Mouse (Mus musculus): ENCODE measurements around the gene Shld2. TPM values are rescaled to one million over a fixed set of nuclear protein-coding genes. Genes with fewer than 3 reads are reported as not detected.

The Shld2 gene
- polyA plus RNA-seq, 1 experiment from 2014 or later = 9.7 TPM

- H3K27me3 ChIP-seq (replicated peaks) = no peaks in the 10 kb centered on the region
- 0 out of 2 replicates have a peak, but pooled peaks cover 5% of the 10 kb centered on the region for H3K4me1 ChIP-seq
- peaks cover 10% of the 10 kb centered on the region; the same call in 1 of the 2 replicates for H3K36me3 ChIP-seq
- H3K9me3 ChIP-seq (replicated peaks) = no peaks in the 10 kb centered on the region
- no peak for ATAC-seq
- no peak overlapping the region for H3K27ac ChIP-seq
- WGBS (ENCODE audit: insufficient replicate concordance) = 73% methylated on average over 7 of the region's 7 CpGs
- H3K4me2 ChIP-seq = no peak overlapping the region
- no peak overlapping the region for H3K4me3 ChIP-seq
- no peak overlapping the region for H3K9ac ChIP-seq
Observed at GRCm38 (mm10) chr14:34232340-34232739, 78.0 kb downstream of the Shld2 start.

GRCm38 (mm10) chr14:34228830-34229506 lies 81.3 kb downstream of the Shld2 start:
- Histone ChIP-seq H3K4me3 (no peak overlapping the region), H3K36me3 (0 out of 2 replicates have a peak, but pooled peaks cover 3% of the 10 kb centered on the region), H3K27me3 (replicated peaks) (no peaks in the 10 kb centered on the region), H3K9me3 (replicated peaks) (no peaks in the 10 kb centered on the region), H3K9ac (no peak overlapping the region), H3K4me1 (no peaks in the 10 kb centered on the region), H3K27ac (no peak overlapping the region), H3K4me2 (no peak overlapping the region)
- no peak for ATAC-seq
- 73% methylated on average over 10 of the region's 10 CpGs for WGBS (ENCODE audit: insufficient replicate concordance)

DNA sequence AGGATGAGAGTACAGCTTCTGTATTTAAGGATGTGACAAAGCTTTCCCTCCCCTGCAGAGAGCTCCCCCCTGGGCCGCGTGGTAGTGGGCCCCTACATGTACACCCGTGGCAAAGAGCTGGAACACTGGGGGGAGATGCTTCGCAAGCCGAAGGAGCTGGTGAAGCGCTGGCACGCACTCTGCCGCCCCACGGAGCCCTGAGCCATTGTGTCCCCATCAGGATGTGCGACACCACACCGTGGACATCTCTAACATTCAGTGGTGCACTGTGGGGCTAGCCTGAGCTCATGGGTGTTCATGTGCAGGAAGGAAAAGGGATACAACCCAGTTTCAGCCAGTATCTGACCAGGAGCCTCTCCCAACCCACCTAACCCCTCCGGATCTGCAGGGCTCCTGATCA lies 82.3 kb downstream of the Shld2 start:
- no peaks in the 10 kb centered on the region for H3K27me3 ChIP-seq (replicated peaks)
- H3K9me3 ChIP-seq (replicated peaks) = no peaks in the 10 kb centered on the region
- no peaks in the 10 kb centered on the region for H3K4me1 ChIP-seq
- ATAC-seq = no peak
- H3K4me2 ChIP-seq = no peak overlapping the region
- H3K4me3 ChIP-seq = no peak overlapping the region
- H3K9ac ChIP-seq = no peak overlapping the region
- H3K27ac ChIP-seq = no peak overlapping the region
- 61% methylated on average over 12 of the region's 12 CpGs for WGBS (ENCODE audit: insufficient replicate concordance)
- 0 out of 2 replicates have a peak, but pooled peaks cover 3% of the 10 kb centered on the region for H3K36me3 ChIP-seq

DNA sequence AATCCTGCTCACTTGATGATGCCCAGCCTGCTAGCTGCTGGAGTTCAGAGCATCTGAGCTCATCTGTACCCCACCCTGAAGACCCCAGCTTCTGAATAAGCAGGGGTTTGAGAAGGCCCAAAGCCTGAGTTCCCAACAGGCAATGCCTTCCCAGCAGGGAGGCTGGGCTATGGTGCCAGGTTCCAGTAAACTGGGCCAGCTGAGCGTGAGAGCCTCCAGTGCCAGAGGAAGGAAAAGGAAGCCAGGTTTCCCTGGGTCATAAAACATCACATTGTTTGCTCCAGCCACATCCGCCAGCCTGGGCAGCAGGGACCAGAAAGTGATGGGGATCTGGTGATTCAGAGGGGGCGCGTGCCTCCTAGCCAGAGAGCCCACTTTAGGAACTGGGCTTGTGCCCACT lies 83.7 kb downstream of the Shld2 start:
- no peaks in the 10 kb centered on the region for H3K9me3 ChIP-seq (replicated peaks)
- no peak overlapping the region for H3K9ac ChIP-seq
- H3K4me2 ChIP-seq = no peak overlapping the region
- H3K27ac ChIP-seq = no peak overlapping the region
- no peak overlapping the region for H3K4me3 ChIP-seq
- 74% methylated on average over 4 of the region's 4 CpGs for WGBS (ENCODE audit: insufficient replicate concordance)
- H3K27me3 ChIP-seq (replicated peaks) = peaks cover 2% of the 10 kb centered on the region; the same call in 1 of the 2 replicates
- no peak for ATAC-seq
- H3K36me3 ChIP-seq = 0 out of 2 replicates have a peak, but pooled peaks cover 3% of the 10 kb centered on the region
- H3K4me1 ChIP-seq = no peaks in the 10 kb centered on the region

DNA sequence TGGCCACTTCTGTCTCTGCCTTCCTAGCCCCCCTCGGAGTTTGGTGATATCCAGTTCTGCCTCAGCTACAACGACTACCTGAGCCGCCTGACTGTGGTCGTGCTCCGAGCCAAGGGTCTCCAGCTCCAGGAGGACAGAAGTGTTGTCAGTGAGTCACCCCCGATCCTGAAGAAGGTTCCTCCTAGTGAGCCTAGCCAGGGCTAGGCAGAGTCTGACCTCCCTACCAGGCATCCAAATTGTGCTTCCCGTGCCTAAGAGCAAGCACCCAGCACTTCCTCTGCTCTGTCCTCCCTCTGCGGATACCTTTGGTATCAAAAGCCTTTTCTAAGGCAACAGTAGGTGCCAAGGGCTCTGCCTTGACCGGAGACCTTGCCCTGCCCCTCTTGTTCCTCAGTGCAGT lies 84.3 kb downstream of the Shld2 start:
- Histone ChIP-seq H3K9me3 (replicated peaks) (no peaks in the 10 kb centered on the region), H3K36me3 (no peaks in the 10 kb centered on the region), H3K9ac (no peak overlapping the region), H3K4me1 (no peaks in the 10 kb centered on the region), H3K4me3 (no peak overlapping the region), H3K4me2 (no peak overlapping the region), H3K27ac (no peak overlapping the region), H3K27me3 (replicated peaks) (peaks cover 8% of the 10 kb centered on the region)
- 62% methylated on average over 9 of the region's 9 CpGs for WGBS (ENCODE audit: insufficient replicate concordance)
- ATAC-seq = no peak

DNA sequence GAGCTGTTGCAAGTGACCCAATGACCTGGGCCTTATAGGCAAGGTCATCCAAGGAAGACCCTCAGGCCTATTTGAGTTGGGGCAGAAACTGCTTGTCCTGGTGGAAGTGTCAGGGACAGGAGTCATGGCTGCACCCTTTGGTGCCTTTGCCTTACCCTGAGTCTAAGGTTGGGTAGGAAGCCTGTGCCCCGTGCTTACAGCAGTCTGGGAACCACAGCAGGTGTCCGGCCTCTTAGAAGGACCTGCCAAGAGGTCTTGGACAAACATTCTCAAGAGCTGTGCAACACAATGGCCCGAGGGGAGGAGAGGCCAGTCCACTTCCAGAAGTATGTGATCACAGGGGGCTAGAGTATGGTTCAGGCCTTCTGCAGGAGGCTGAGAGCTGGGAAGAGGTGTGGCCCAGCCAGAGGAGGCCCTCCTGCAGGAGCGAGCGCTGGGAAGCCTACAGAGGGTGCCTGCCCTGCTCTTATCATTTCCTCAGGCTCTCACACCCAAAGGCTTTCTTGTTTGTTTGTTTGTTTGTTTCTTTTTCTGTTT lies 86.9 kb downstream of the Shld2 start:
- Histone ChIP-seq H3K27ac (no peak overlapping the region), H3K27me3 (replicated peaks) (peaks cover 34% of the 10 kb centered on the region), H3K9ac (no peak overlapping the region), H3K4me2 (no peak overlapping the region), H3K9me3 (replicated peaks) (no peaks in the 10 kb centered on the region), H3K4me1 (no peaks in the 10 kb centered on the region; the same call in 1 of the 2 replicates), H3K4me3 (no peak overlapping the region), H3K36me3 (no peaks in the 10 kb centered on the region)
- no peak for ATAC-seq
- WGBS (ENCODE audit: insufficient replicate concordance) = 40% methylated on average over 5 of the region's 5 CpGs

GRCm38 (mm10) chr14:34221416-34222077 lies 88.7 kb downstream of the Shld2 start:
- Histone ChIP-seq H3K27me3 (replicated peaks) (peaks cover 39% of the 10 kb centered on the region), H3K36me3 (no peaks in the 10 kb centered on the region), H3K4me3 (no peak overlapping the region), H3K4me1 (no peaks in the 10 kb centered on the region; the same call in 1 of the 2 replicates), H3K9ac (no peak overlapping the region), H3K9me3 (replicated peaks) (no peaks in the 10 kb centered on the region), H3K4me2 (no peak overlapping the region), H3K27ac (no peak overlapping the region)
- WGBS (ENCODE audit: insufficient replicate concordance) = 45% methylated on average over 5 of the region's 5 CpGs
- ATAC-seq = no peak

- Histone ChIP-seq H3K9me3 (replicated peaks) (no peaks in the 10 kb centered on the region), H3K4me2 (peak overlapping the region; percentile 59; the same call in 1 of the 2 replicates), H3K9ac (no peak overlapping the region), H3K27me3 (replicated peaks) (peaks cover 39% of the 10 kb centered on the region), H3K4me3 (peak overlapping the region; percentile 26; the same call in 1 of the 2 replicates), H3K4me1 (peaks cover 4% of the 10 kb centered on the region), H3K27ac (no peak overlapping the region), H3K36me3 (no peaks in the 10 kb centered on the region)
- ATAC-seq = no peak
- WGBS (ENCODE audit: insufficient replicate concordance) = 52% methylated on average over 5 of the region's 5 CpGs
Observed at GRCm38 (mm10) chr14:34220426-34220825, 89.9 kb downstream of the Shld2 start.

- Histone ChIP-seq H3K27ac (no peak overlapping the region), H3K9me3 (replicated peaks) (no peaks in the 10 kb centered on the region), H3K27me3 (replicated peaks) (peaks cover 39% of the 10 kb centered on the region), H3K4me3 (peak overlapping the region; percentile 26; the same call in 1 of the 2 replicates), H3K9ac (no peak overlapping the region), H3K36me3 (no peaks in the 10 kb centered on the region), H3K4me2 (peak overlapping the region; percentile 59), H3K4me1 (peaks cover 5% of the 10 kb centered on the region)
- peak; percentile 55; the same call in 1 of the 2 replicates for ATAC-seq
- WGBS (ENCODE audit: insufficient replicate concordance) = 6% methylated on average over 29 of the region's 29 CpGs
Observed at GRCm38 (mm10) chr14:34219786-34220198, 90.5 kb downstream of the Shld2 start.

- 42% methylated on average over 6 of the region's 6 CpGs for WGBS (ENCODE audit: insufficient replicate concordance)
Observed at GRCm38 (mm10) chr14:34219295-34219694, 91.0 kb downstream of the Shld2 start, which contains the start of gene Syt15. Gene Syt15, plus strand, starts transcription at chr14:34219595.

DNA sequence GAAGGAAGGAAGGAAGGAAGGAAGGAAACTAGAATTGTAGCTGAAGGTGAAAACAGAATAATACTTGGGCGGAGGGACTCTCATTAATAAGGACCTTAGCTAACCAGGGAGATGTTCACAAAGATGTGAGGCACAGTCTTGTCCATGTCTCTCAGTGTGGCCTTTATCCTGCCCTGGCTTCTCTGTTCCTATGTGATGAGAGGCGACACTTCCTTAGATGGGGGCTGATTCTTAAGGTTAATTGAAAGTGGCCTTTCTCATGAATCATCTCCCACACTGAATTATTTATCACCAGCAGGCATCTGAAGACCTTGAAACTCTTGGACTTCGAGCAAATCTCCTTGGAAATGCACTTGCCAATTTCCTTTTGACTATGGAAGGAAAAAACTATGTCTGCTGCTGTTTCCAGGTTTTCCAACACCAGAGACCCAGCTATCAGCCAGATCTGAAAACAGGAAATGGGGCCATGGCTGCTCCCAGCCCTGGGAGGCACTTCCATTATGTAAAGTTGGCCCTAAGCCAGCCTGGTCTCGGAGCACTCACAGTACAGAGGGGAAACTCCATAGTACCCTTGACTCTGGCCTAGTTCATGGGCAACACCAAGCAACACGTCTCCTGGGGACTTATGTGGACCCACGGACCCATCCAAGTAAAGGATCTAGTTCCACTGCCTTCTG lies 94.7 kb downstream of the Shld2 start:
- H3K4me1 ChIP-seq = peaks cover 5% of the 10 kb centered on the region
- H3K27ac ChIP-seq = no peak overlapping the region
- peaks cover 27% of the 10 kb centered on the region for H3K27me3 ChIP-seq (replicated peaks)
- 45% methylated on average over 6 of the region's 6 CpGs for WGBS (ENCODE audit: insufficient replicate concordance)
- H3K4me3 ChIP-seq = no peak overlapping the region
- no peaks in the 10 kb centered on the region for H3K36me3 ChIP-seq
- H3K9ac ChIP-seq = no peak overlapping the region
- H3K9me3 ChIP-seq (replicated peaks) = no peaks in the 10 kb centered on the region
- ATAC-seq = no peak
- H3K4me2 ChIP-seq = no peak overlapping the region

More at GRCm38 (mm10) chr14:34219295-34219694, 91.0 kb downstream of the Shld2 start, which contains the start of gene Syt15:
- peaks cover 39% of the 10 kb centered on the region for H3K27me3 ChIP-seq (replicated peaks)
- ATAC-seq = no peak
- peak within 1 kb of the TSS; percentile 26; the same call in 1 of the 2 replicates for H3K4me3 ChIP-seq
- peaks cover 5% of the 10 kb centered on the region for H3K4me1 ChIP-seq
- no peaks in the 10 kb centered on the region for H3K9me3 ChIP-seq (replicated peaks)
- peak within 1 kb of the TSS; percentile 59 for H3K4me2 ChIP-seq
- H3K36me3 ChIP-seq = no peaks in the 10 kb centered on the region
- no peak within 1 kb of the TSS for H3K9ac ChIP-seq
- no peak within 1 kb of the TSS for H3K27ac ChIP-seq
